Mouse (Mus musculus): Measurements from ENCODE around the gene Sec24a.
"Not testable (repeated sequence)": the region's sequence is repeated elsewhere in the genome, so short reads cannot be mapped to it uniquely, and the experiment has no call there.

Sec24a gene

GRCm38 (mm10) chr11:51759251-51759650, 4.2 kb downstream of the Sec24a start:
- DNase-seq = no peak

DNA sequence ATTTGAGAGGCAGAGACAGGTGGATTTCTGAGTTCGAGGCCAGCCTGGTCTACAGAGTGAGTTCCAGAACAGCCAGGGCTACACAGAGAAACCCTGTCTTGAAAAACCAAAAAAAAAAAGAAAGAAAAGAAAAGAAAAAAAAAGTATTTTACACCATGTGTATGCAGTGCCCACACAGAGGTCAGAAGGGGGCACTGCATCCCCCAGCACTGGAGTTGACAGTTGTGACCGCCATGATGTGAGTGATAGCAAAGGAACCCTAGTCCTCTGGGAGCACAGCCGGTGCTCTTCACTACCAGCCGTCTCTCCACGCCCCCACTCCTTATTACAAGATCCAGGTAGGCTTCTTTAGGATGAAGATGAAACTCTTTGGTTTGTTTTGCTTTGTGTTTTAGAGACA, 5.2 kb downstream of the Sec24a start:
- not testable (repeated sequence) for DNase-seq

DNA sequence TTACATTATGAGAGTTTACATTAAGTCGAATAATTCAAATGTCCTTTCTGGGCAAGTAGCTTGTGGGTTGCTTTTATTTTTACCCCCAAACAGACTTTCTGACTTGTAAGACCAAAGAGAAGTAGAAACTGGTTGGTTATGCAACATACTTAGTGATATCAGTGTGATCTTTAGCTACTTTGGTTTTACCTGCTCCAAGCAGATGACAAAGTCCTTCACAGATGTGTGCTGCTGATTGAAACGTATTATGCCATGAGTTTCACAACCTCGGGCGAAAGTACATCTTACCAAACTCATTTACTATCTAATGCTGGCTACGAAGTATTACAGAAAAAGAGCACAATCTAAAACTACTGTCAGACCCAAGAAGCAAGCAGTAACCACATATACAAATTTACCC, 5.8 kb downstream of the Sec24a start:
- DNase-seq = no peak

GRCm38 (mm10) chr11:51757023-51757422, 6.4 kb downstream of the Sec24a start:
- DNase-seq = no peak

- peak; percentile 85 for DNase-seq
These were observed 7.1 kb downstream of the Sec24a start for GRCm38 (mm10) chr11:51756352-51756771.

GRCm38 (mm10) chr11:51755621-51756311, 7.7 kb downstream of the Sec24a start:
- DNase-seq = no peak

- not testable (repeated sequence) for DNase-seq
These were observed 11.7 kb downstream of the Sec24a start for GRCm38 (mm10) chr11:51751623-51752225.

GRCm38 (mm10) chr11:51746096-51746495, 17.3 kb downstream of the Sec24a start:
- DNase-seq = no peak

GRCm38 (mm10) chr11:51740701-51741100, 22.7 kb downstream of the Sec24a start:
- DNase-seq = no peak

GRCm38 (mm10) chr11:51738651-51739403, 24.6 kb downstream of the Sec24a start:
- no peak for DNase-seq

- DNase-seq = not testable (repeated sequence)
These were observed 29.2 kb downstream of the Sec24a start for GRCm38 (mm10) chr11:51734218-51734617.

GRCm38 (mm10) chr11:51732883-51733282, 30.6 kb downstream of the Sec24a start:
- no peak for DNase-seq

DNA sequence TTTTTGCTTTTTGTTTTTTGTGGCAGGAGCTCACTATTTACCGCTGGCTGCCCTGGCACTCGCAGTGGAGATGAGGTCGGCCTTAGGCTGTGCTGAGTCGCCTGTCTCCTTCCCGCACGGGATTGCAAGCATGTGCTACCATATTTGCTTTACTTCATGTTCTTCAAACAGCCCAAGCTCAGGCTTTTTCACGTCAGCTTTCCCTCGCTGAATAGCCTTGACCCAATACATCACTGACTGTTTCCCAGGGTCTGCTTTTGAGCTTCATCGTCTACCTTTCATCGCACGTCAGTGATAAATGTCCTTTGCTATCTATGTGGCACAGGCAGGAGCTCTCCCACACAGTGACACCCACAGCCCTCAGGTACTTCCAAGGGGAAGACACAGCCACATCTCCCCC, 42.4 kb downstream of the Sec24a start:
- DNase-seq = no peak

GRCm38 (mm10) chr11:51707080-51707479, 56.4 kb downstream of the Sec24a start:
- no peak for DNase-seq

DNA sequence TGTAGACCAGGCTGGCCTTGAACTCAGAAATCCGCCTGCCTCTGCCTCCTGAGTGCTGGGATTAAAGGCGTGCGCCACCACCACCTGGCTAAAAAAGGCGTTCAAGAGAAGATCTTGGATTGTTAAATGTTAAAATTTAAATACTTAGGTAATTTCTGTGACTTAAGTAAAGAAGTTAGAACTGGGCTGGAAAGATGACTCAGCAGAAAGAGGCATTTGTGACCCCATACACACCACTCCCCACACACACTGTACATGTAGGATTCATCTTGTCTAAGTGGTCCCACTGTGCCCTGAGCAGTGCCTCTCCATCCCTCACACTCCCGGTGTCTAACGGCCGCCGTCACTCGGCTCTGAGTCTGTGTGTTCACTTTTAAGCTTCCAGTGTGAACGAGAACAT, 57.0 kb downstream of the Sec24a start:
- no peak for DNase-seq

- DNase-seq = peak; percentile 30
These were observed 59.9 kb downstream of the Sec24a start for GRCm38 (mm10) chr11:51703379-51703998.

DNA sequence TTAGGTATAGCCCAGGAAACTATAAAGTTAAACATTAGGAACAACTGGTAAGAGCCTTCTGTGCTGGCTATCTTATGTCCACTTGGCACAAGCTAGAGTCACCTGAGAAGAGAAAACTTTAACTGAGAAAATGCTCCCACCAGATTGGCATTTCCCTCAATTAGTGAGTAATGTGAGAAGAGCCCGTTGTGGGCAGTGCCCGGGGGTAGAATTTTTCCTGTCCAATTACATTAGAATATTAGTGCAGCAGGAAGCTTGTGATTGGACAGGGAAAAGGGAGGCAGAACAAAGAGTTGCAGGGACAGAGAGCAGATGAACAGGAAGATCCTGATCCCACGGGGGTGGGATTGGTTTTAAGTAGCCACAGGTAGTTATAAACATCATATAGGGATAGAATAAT, 60.6 kb downstream of the Sec24a start:
- no peak for DNase-seq

DNA sequence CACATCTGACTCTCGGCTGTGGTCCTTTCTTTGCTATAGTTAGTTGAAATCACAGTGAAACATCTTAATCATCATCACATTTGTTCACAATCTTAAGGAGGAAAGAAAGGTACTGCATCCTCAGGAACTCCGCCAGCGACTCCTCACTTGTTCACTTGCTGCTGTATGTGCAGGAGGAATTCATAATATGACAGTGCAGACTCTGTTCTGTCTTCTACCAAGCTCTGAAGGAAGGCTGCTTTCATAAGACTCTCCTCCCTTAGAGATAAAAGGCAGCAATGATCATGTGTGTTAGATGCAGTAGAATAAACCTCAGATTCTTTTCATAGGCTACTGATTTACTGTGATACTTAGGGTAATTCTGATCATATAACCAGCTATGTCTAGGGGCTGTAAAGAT, 68.5 kb downstream of the Sec24a start:
- DNase-seq = no peak

GRCm38 (mm10) chr11:51690597-51690996, 72.8 kb downstream of the Sec24a start:
- DNase-seq = not testable (repeated sequence)

GRCm38 (mm10) chr11:51689343-51689742, 74.1 kb downstream of the Sec24a start:
- DNase-seq = no peak

DNA sequence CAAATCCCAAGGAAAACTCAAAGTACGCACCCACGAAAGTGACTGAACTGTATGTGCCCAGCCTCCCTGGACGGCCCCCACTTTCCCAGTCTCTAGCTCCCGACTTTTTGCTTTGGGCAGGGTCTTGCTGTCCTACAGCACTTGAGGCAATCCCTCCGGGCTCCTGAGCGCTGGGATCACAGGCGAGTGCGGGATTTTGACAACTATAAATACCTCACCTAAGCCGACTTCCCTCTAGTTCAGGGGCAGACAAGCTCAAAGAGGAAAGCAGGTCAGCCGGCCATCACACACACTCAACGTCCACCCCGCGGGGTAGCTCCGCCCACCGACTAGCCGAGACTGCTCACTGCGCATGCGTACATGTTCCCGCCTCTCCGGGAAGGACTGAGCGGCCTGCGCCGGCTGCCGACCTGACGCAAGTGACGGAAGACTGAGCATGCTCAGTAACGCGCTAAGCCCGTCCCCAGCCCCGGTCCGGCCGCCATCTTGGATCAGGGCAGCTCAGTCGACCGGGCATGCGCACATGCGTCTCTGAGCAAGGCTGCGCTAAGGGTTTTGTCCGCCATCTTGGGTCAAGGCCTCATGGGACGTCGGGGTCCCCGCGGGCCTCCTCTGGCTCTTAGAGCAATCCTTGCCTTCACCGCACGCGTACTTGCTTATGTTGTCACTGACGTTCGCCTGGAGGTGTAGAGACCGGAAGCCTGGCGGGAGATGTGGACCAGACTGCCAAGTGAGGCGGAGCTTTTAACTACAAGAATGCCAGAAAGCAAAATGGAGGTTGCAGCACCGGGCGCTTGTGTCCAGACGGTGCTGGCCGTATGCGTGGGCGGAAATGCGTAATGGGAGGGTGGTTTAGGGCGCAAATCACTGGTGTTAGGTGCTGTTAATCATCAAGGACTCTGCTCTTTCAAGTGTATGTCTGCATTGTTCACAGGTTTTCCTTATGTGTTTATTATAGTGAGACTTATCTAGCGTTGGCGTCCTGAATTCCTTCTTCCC, 74.8 kb downstream of the Sec24a start, which contains the start of gene 0610009B22Rik:
0610009B22Rik (minus strand) TSS at position 545 of the 999 bp plus-strand sequence.
- DNase-seq = peak; percentile 99

GRCm38 (mm10) chr11:51681976-51682374, 81.5 kb downstream of the Sec24a start:
- no peak for DNase-seq

Data from thymus, postnatal 25 days (tissue).